Mouse (Mus musculus): ENCODE results near the gene Atpaf1.

- TF ChIP-seq CTCF (IDR thresholded peaks at IDR 0.05; ENCODE audit: borderline replicate concordance, insufficient read depth, low read depth, low read length) (no peak), POLR2A (IDR thresholded peaks at IDR 0.05; ENCODE audit: borderline replicate concordance, insufficient read depth, low read length) (no peak)
Observed at GRCm38 (mm10) chr4:115815606-115816005, 31.0 kb downstream of the Atpaf1 start.

Data from cerebellum, adult 2 months (tissue).